Mouse (Mus musculus) heart, embryonic 16.5 days (tissue): ENCODE data around the gene Alyref. TPM values are rescaled to one million over a fixed set of nuclear protein-coding genes. Genes with fewer than 3 reads are reported as not detected.
A peak's percentile ranks its signal among the peaks of the same experiment; 100 is the strongest.

Experiments
- ATAC-seq: fragments of 200-750 bp; cut with Nextera tagmentation; replicated peaks from 2 replicates; pipeline ENCODE4 v1.8.0; 2017; ENCODE audit warnings: moderate number of reproducible peaks; ENCODE audit not compliant: insufficient read depth, low FRiP score; ENCODE audit errors: extremely low read depth
- H3K27ac ChIP-seq: fragments of 300-500 bp; sonication (generic); 2 replicates; pipeline ENCODE4 v1.5.1; 2014; ENCODE audit warnings: mild to moderate bottlenecking, low read length, control low read depth, moderate library complexity
- H3K27me3 ChIP-seq: fragments of 300-500 bp; sonication (generic); 2 replicates; pipeline ENCODE4 v1.6.1; 2014; ENCODE audit warnings: low read length, mixed read lengths; ENCODE audit not compliant: control insufficient read depth, insufficient read depth
- H3K36me3 ChIP-seq: fragments of 300-500 bp; sonication (generic); 2 replicates; pipeline ENCODE4 v1.6.1; 2014; ENCODE audit not compliant: control insufficient read depth, insufficient read depth
- H3K4me1 ChIP-seq: fragments of 300-500 bp; sonication (generic); 2 replicates; pipeline ENCODE4 v1.6.1; 2014; ENCODE audit warnings: low read length, mixed read lengths; ENCODE audit not compliant: control insufficient read depth, insufficient read depth
- H3K4me2 ChIP-seq: fragments of 300-500 bp; sonication (generic); 2 replicates; pipeline ENCODE4 v1.6.1; 2014; ENCODE audit warnings: low read depth, mild to moderate bottlenecking, control low read depth, low read length
- H3K4me3 ChIP-seq: fragments of 300-500 bp; sonication (generic); 2 replicates; pipeline ENCODE4 v1.5.1; 2014; ENCODE audit warnings: mild to moderate bottlenecking, control low read depth, low read length
- H3K9ac ChIP-seq: fragments of 300-500 bp; sonication (generic); 2 replicates; pipeline ENCODE4 v1.6.1; 2014; ENCODE audit warnings: low read length, control low read depth
- H3K9me3 ChIP-seq: fragments of 300-500 bp; sonication (generic); replicated peaks from 2 replicates; pipeline ENCODE4 v1.6.1; 2016; ENCODE audit warnings: low read length; ENCODE audit not compliant: control insufficient read depth
- WGBS: fragments of 180-500 bp; shearing (Covaris S2); extraction: QIAGEN DNeasy Blood & Tissue Kit; methylation state at CpG from one replicate; pipeline ENCODE4 v1.1.7; 2014; 5-methylcytosine and 5-hydroxymethylcytosine counted together
- polyA plus RNA-seq: library from polyadenylated mRNA; unstranded; fragments of >200 nt; fragmentation: Nextera tagmentation; extraction: Ambion mirVana; gene quantifications from 2 replicates; pipeline ENCODE4 v1.2.1, GENCODE M21; 2015

The Alyref gene
- polyA plus RNA-seq, 1 experiment from 2014 or later: 229 TPM

DNA sequence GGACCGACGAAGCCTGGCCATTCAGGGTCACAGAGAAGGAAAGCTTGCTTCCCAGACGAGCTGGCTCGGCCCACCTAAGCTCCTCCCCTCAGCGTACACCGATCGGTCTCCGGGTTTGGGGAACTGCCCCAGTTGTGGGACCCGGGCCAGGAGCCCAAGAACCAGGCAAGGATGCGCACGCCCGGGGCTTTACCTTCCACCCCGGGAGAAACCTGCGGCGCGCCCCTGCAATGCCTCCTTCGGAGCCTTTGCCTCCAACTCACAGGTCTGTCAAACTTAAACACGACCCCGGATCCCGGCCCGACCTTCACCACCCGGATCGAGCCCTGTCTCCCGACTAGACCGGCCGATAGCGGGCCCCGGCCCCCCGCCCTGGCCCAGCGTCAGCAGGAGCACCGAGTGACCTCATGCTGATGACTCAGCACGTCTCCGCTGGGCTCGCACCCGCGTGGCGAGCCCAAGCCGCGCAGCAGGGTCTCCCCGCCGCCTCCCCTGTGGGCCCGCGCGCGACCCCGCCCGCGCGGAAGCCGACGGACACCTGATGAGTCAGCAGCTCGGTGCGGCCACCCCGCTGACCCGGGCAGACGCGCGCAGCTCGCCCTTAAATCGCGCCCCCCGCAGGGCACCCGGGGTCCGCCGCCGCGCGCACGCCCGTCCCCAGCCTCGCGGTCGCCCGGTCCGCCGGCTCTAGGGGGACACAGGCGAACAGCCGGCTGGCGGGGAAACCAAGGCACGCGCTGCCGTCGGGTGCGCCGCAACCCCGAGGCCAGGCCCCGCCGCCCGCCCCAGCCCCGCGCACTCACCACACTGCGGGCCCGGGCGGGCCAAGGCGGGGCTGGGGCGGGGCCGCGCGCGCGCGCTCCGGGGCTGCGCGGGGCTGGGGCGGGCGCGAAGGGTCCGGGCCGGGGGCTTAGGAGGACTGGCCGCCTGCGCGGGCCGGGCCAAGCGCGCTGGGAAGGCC, 34.7 kb upstream of the Alyref start:
- peak overlapping the region; percentile 77 for H3K4me3 ChIP-seq
- peaks cover 8% of the 10 kb centered on the region for H3K36me3 ChIP-seq
- H3K27ac ChIP-seq: peak overlapping the region; percentile 87
- under 1% methylated on average over 110 of the region's 116 CpGs for WGBS
- ATAC-seq: peak; percentile 80
- H3K27me3 ChIP-seq: no peaks in the 10 kb centered on the region
- H3K4me1 ChIP-seq: peaks cover 32% of the 10 kb centered on the region
- peak overlapping the region; percentile 83 for H3K4me2 ChIP-seq
- H3K9me3 ChIP-seq: no peaks in the 10 kb centered on the region
- peak overlapping the region; percentile 94 for H3K9ac ChIP-seq

DNA sequence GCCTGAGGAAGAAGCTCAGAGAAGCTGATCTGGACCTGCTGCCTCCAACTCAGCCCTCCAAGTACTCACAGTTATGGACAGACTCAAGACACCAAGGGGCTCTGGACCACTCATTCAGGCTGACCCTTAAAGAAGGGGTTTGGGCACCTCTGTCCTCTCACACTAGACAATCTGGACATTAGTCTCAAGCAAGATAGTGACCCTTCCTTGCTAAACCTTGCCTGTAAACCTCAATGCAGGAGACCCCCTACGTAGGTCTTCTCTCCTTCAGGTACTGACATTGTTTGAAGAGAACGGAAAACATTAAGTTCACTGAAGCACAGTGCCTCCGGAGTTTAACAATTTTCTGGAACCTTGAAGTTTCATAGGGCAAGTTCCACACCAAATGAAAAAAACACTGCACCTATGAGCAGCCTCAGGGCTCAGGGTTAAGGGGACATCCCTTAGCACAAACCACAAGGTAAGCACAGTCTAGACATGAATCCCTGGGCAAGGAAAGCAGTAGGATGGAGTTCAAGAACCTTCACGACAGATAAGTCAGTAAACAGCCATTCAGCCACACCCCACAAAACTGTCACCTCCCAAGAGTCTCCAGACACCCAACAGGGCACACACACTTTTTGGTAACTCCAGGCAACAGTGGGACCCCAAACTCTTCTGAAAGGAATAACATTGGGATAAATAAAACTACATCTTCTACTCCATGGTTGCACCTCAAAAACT, 33.7 kb upstream of the Alyref start:
- Histone ChIP-seq H3K9me3 (no peaks in the 10 kb centered on the region), H3K27ac (0 out of 2 replicates have a peak overlapping the region, but pooled peaks have one; percentile 52), H3K4me3 (peak overlapping the region; percentile 77), H3K27me3 (no peaks in the 10 kb centered on the region), H3K36me3 (peaks cover 8% of the 10 kb centered on the region), H3K4me1 (peaks cover 32% of the 10 kb centered on the region), H3K9ac (peak overlapping the region; percentile 94), H3K4me2 (peak overlapping the region; percentile 83)
- no peak for ATAC-seq
- 54% methylated on average over 4 of the region's 4 CpGs for WGBS

DNA sequence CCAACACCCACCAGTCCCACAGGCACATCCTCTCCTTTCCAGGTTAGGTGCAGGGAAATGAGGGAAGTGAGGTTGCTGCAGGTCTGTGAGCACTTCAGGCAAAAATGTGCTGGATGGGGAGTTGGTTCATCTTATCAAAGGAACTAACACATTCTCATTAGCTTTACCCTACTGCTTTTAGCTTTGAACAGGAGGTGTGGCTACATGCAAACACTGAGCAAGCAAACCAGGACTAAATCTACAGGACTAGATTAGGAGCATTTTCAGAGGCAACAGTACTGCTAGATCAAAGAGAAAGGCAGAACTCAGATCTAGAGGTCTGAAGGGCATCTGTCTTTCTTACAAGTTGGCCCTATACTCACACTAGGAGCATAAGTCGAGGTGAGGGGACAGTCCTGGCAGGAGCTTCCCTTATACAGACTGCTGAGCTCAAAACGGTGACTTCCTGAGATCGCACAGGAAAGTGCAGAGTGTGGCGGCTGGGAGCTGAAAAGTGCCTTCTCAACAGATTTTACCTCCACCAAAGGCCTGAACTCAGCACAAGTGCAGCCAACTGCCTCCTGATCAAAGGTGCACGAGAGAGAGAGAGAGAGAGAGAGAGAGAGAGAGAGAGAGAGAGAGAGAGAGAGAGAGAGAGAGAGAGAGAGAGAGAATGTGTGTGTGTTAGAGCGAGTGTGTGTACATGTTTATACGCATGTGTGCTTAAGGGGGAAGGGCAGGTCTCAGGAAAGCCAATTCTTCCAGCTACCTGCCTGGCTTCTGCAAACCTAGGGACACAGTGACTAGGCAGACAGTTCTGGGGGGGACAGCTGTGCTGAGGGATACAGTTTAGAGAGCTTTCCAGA, 32.9 kb upstream of the Alyref start:
- Histone ChIP-seq H3K9me3 (no peaks in the 10 kb centered on the region), H3K36me3 (peaks cover 8% of the 10 kb centered on the region), H3K27ac (peak overlapping the region; percentile 52), H3K27me3 (no peaks in the 10 kb centered on the region), H3K9ac (peak overlapping the region; percentile 54), H3K4me1 (peaks cover 32% of the 10 kb centered on the region), H3K4me3 (no peak overlapping the region), H3K4me2 (peak overlapping the region; percentile 83)
- 30% methylated on average over 7 of the region's 7 CpGs for WGBS
- no peak for ATAC-seq

DNA sequence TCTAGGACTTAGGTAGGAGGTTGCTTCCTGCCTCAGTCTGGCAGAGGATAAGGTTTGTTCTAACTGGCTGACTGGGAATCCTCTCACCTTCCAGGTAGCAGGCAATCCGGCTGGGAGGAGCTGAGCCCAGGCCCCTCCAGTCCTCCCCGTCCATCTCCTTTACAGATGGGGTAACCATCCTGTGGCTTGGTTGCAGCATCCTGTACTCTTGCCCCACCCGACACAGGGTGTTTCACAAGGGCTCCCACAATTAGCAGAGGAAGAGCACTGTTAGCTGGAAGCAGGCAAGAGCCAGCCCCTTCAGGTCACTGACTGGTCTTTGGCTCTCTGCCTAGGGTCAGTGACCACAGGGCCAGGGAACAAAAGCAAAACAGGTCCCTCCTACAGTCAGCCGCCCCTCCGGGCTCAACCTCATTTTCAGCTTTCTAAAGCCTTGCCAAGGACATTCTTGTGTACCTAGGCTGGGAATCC, 32.3 kb upstream of the Alyref start:
- H3K4me1 ChIP-seq: peaks cover 35% of the 10 kb centered on the region
- ATAC-seq: no peak

DNA sequence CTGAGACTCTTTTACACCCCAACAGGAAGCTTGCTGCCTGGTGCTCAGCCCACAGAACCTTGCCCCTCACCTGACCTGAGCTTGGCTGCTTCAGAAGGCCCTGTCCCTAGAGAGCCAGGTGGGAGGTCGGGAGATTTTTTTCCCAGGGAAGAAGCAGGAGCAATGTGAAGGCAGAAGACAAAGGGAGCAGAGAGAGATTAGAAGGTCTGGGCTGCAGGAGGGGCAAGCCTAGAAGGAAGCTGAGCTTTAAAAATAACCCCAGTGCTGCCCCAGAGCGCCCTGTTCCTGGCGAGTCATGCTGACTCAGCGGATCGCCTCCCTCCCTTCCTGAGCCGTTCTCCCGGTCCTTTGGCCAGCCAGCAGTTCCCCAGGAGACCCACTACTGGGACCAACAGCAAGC, 31.7 kb upstream of the Alyref start:
- H3K4me3 ChIP-seq: no peak overlapping the region; the same call in 1 of the 2 replicates
- WGBS: 8% methylated on average over 7 of the region's 7 CpGs
- H3K9me3 ChIP-seq: no peaks in the 10 kb centered on the region
- H3K4me1 ChIP-seq: peaks cover 39% of the 10 kb centered on the region
- H3K27ac ChIP-seq: peak overlapping the region; percentile 52
- ATAC-seq: no peak
- no peaks in the 10 kb centered on the region for H3K27me3 ChIP-seq
- H3K36me3 ChIP-seq: peaks cover 8% of the 10 kb centered on the region
- peak overlapping the region; percentile 54 for H3K9ac ChIP-seq
- peak overlapping the region; percentile 34 for H3K4me2 ChIP-seq

More for the DNA sequence above, 32.3 kb upstream of the Alyref start:
- no peak overlapping the region for H3K4me3 ChIP-seq
- H3K36me3 ChIP-seq: peaks cover 8% of the 10 kb centered on the region
- H3K9me3 ChIP-seq: no peaks in the 10 kb centered on the region
- peak overlapping the region; percentile 54 for H3K9ac ChIP-seq
- no peaks in the 10 kb centered on the region for H3K27me3 ChIP-seq
- peak overlapping the region; percentile 52 for H3K27ac ChIP-seq
- peak overlapping the region; percentile 34 for H3K4me2 ChIP-seq
- 38% methylated on average over 5 of the region's 5 CpGs for WGBS

DNA sequence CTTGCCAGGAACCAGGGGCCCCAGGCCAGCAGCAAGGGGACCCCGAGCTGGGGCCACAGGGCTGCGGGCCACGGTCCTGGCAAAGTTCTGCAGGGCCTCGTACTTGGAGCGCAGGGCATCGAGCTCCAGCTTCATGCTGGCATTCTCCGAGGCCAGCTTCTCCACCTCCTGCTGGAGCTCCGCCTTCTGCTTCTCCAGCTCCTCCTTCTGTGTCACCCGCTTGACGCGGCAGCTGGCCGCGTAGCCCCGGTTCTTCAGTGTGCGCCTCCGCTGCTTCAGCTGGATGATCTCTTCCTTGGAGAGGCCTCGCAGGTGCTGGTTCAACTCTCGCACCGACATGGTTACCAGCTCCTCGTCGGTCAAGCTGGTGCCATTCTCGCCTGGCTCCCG, 31.2 kb upstream of the Alyref start:
- H3K9ac ChIP-seq: peak overlapping the region; percentile 54; the same call in 1 of the 2 replicates
- peaks cover 8% of the 10 kb centered on the region for H3K36me3 ChIP-seq
- peak overlapping the region; percentile 52; the same call in 1 of the 2 replicates for H3K27ac ChIP-seq
- H3K4me3 ChIP-seq: no peak overlapping the region; the same call in 1 of the 2 replicates
- H3K4me1 ChIP-seq: peaks cover 39% of the 10 kb centered on the region
- ATAC-seq: no peak
- peak overlapping the region; percentile 34 for H3K4me2 ChIP-seq
- H3K9me3 ChIP-seq: no peaks in the 10 kb centered on the region
- 74% methylated on average over 23 of the region's 23 CpGs for WGBS
- H3K27me3 ChIP-seq: no peaks in the 10 kb centered on the region

DNA sequence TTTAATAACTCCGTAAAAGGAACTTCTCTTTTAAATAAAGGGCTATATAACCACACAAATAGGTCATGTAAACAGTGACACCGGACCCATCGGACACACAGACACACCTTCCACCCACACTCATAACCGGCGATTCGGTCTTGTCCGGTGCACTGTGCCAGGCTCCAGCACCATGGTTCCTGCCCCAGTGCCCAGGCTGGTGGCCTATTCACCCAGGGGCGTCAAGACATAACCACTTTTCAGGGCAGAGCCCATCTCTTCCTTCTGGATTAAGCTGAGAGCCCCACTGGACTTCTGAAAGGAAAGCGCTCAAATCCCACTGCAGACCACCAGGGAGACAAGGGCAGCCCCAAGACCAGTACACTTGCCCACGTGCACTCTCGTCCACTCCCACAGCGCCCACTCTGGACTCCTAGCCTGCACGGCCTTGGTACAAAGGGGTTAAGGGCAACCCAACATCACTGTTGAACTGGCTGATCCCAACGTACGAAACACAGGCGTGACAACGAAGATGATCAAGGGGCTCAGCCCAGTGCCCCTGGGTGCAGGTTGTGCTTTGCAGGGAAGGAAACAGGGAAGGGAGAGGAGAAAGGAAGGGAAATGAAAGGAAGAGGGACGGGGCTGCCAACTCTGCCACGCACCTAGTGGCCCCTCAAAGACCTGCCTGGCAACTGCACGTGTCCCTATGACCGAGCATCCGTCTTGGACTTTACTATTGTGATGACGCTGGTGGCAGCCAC, 30.6 kb upstream of the Alyref start:
- H3K9me3 ChIP-seq: no peaks in the 10 kb centered on the region
- H3K4me3 ChIP-seq: no peak overlapping the region; the same call in 1 of the 2 replicates
- H3K4me1 ChIP-seq: peaks cover 44% of the 10 kb centered on the region
- no peak overlapping the region for H3K4me2 ChIP-seq
- H3K27me3 ChIP-seq: no peaks in the 10 kb centered on the region
- no peak for ATAC-seq
- no peak overlapping the region for H3K9ac ChIP-seq
- 92% methylated on average over 23 of the region's 23 CpGs for WGBS
- H3K27ac ChIP-seq: no peak overlapping the region
- peaks cover 8% of the 10 kb centered on the region for H3K36me3 ChIP-seq
